Mouse (Mus musculus) erythroblast, embryonic 14.5 days (primary cell): ENCODE data around the gene Dlgap1. TPM values are rescaled to one million over a fixed set of nuclear protein-coding genes. Genes with fewer than 3 reads are reported as not detected.

ENCODE experiments used
- H3K27me3 ChIP-seq: 2 replicates; pipeline ENCODE4 v1.6.1; 2012; ENCODE audit warnings: inconsistent platforms; ENCODE audit not compliant: control insufficient read depth
- H3K36me3 ChIP-seq: 2 replicates; pipeline ENCODE4 v1.6.1; 2012; ENCODE audit warnings: mild to moderate bottlenecking, inconsistent platforms; ENCODE audit not compliant: control insufficient read depth
- H3K4me1 ChIP-seq: 2 replicates; pipeline ENCODE4 v1.6.1; 2012; ENCODE audit warnings: inconsistent platforms; ENCODE audit not compliant: control insufficient read depth
- H3K4me3 ChIP-seq: replicated peaks from 2 replicates; pipeline ENCODE3; 2012; ENCODE audit warnings: moderate library complexity, mild to moderate bottlenecking, inconsistent platforms
- H3K9me3 ChIP-seq: 2 replicates; pipeline ENCODE4 v1.6.1; 2012; ENCODE audit warnings: low read length, inconsistent platforms, mixed read lengths; ENCODE audit not compliant: control insufficient read depth
- GATA1 ChIP-seq: IDR thresholded peaks from 2 replicates; pipeline ENCODE4 v1.6.1; 2012; ENCODE audit warnings: low read length, inconsistent platforms, mixed read lengths
- TAL1 ChIP-seq: IDR thresholded peaks from 3 replicates; pipeline ENCODE4 v1.6.1; 2012; ENCODE audit warnings: low read length, inconsistent platforms, mixed read lengths
- polyA plus RNA-seq: library from polyadenylated mRNA; stranded (reverse); fragments of >175 nt; gene quantifications from 2 replicates; pipeline ENCODE4 v1.2.3, GENCODE M21; 2012

The Dlgap1 gene
- polyA plus RNA-seq, 1 experiment = not detected

DNA sequence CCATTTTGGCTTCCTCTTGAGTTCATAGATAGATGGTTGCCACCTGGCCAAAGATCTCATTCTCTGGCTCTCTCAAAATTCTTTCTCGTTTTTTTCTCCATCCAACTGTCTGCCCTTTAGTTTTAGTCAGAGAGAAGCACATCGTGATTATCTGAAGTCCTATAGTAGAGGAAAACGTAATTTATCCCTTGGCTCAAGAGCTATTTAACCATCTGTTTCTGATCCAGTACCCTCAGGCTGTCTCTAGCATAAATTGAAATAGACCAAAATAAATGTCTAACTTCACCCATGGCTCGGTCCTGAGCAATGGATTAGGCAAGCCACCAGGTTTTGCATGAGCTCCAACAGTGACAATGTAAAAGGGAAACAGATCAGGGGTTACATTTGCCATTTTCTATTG lies 287.5 kb downstream of the Dlgap1 start:
- no peak overlapping the region for H3K4me3 ChIP-seq
- H3K27me3 ChIP-seq = no peaks in the 10 kb centered on the region
- TF ChIP-seq TAL1 (no peak), GATA1 (no peak)
- H3K4me1 ChIP-seq = no peaks in the 10 kb centered on the region
- 0 out of 2 replicates have a peak, but pooled peaks cover 3% of the 10 kb centered on the region for H3K9me3 ChIP-seq
- H3K36me3 ChIP-seq = no peaks in the 10 kb centered on the region

DNA sequence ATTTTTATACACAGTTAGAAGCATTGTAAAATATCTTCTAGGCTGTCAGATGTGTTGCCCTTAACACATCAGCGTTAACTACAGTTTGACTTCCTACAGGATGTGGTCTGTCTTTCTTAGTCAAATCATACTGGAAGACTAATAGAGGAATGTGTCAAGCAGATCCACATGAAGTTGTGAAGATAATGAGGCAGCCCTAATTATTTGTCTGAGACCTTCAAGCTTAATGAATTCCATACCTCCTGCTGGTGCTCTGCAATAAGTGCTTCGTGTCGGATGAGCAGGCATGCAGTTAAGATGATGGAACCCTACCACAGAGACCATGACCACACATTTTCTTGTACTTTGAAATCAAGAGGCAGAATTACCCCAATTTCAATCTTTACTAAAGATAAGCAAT lies 294.3 kb downstream of the Dlgap1 start:
- H3K4me1 ChIP-seq = no peaks in the 10 kb centered on the region
- no peaks in the 10 kb centered on the region for H3K36me3 ChIP-seq
- H3K27me3 ChIP-seq = no peaks in the 10 kb centered on the region
- H3K4me3 ChIP-seq = no peak overlapping the region
- no peak for TF ChIP-seq GATA1
- TF ChIP-seq TAL1 = no peak
- H3K9me3 ChIP-seq = no peaks in the 10 kb centered on the region

DNA sequence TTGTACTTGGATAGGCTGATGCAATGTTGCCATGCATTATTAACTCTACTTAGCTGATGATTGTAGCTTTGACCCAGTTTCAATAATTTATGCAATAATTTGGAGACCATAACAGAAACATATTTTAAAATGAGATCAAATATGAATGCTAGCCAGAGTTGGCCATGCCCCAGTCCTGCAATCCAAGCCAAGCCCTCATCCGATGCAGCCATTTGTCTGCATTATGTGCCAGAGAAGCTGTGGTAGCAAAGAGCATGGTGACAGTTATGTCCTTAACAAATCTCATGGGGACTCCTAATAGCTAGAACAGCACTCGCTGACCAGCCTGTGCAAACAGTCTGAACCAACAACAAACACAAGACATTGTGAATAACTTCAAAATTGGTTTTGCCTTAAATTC lies 303.3 kb downstream of the Dlgap1 start:
- TF ChIP-seq TAL1 (no peak), GATA1 (no peak)
- no peak overlapping the region for H3K4me3 ChIP-seq
- H3K36me3 ChIP-seq = no peaks in the 10 kb centered on the region
- no peaks in the 10 kb centered on the region for H3K27me3 ChIP-seq
- no peaks in the 10 kb centered on the region for H3K4me1 ChIP-seq
- peaks cover 9% of the 10 kb centered on the region for H3K9me3 ChIP-seq

DNA sequence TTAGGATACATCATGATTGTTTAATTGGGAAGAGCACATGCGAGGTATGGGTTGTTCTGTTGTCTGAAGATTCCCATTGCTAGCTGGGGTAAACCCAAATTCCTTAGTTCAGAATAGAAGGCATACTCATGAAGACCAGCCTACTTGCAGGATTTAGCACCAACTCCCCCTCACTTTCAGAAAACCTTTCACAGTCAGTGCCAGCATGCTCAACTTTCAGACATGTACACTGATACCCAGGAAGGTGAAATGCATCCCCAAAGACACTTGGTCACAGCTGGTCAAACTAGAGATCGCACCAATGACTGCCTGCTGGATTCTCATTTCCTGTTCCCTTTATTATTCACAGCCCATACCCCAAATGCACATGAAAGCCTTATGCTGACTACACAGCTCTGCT lies 318.8 kb downstream of the Dlgap1 start:
- TF ChIP-seq GATA1 = no peak
- TF ChIP-seq TAL1 = no peak

DNA sequence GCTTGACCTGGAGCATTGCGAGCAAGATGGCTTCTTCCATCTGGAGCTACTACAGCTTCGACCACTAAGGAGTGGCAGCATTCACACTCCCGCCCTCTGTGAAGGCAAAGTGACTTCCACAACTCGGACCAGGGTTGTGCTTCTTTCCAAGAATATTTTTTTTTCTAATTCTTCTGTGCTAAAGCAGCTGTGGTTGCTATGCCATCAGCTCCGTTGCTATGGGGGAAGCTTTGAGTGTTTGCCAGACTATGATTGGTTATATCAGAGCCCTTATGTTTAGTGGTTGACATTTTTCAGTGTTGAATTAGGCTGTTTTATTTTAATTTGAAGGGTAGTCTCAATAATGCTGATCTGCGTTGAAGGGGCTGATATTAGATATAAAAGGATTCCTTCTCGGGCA lies 325.2 kb downstream of the Dlgap1 start:
- H3K9me3 ChIP-seq = no peaks in the 10 kb centered on the region
- no peaks in the 10 kb centered on the region for H3K4me1 ChIP-seq
- TF ChIP-seq TAL1 (no peak), GATA1 (no peak)
- no peaks in the 10 kb centered on the region for H3K36me3 ChIP-seq
- no peak overlapping the region for H3K4me3 ChIP-seq
- H3K27me3 ChIP-seq = no peaks in the 10 kb centered on the region

More for the DNA sequence above, 318.8 kb downstream of the Dlgap1 start:
- Histone ChIP-seq H3K4me1 (no peaks in the 10 kb centered on the region), H3K9me3 (no peaks in the 10 kb centered on the region; the same call in 1 of the 2 replicates), H3K36me3 (no peaks in the 10 kb centered on the region), H3K4me3 (no peak overlapping the region), H3K27me3 (no peaks in the 10 kb centered on the region)

DNA sequence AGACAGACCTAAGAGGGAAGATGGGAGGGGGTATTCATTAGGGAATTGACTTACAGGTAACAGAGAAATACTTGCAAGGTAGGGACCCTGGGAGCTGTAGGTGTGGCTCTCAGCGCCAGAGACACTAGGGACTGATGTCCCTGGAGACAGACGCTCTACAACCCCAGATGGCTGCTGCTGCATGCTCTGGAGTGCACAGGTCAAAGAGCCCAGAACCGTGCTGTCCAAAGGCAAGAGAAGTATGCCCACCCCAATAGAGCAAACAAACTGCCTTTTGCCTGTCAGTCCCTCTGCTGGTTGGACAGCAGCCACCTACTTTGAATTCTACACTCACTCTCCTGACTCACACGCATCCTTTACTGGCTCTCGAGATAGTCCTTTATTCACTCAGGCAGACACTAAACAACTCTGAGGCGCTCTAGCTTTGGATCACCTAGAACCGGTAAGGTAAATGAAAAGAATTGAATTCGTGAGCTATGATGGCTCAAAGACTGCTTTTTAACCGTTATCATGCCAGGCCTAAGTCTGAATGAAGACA lies 333.1 kb downstream of the Dlgap1 start:
- TF ChIP-seq TAL1 (no peak), GATA1 (no peak)
- H3K36me3 ChIP-seq = no peaks in the 10 kb centered on the region
- peaks cover 4% of the 10 kb centered on the region; the same call in 1 of the 2 replicates for H3K9me3 ChIP-seq
- no peaks in the 10 kb centered on the region for H3K4me1 ChIP-seq
- no peak overlapping the region for H3K4me3 ChIP-seq
- H3K27me3 ChIP-seq = no peaks in the 10 kb centered on the region

DNA sequence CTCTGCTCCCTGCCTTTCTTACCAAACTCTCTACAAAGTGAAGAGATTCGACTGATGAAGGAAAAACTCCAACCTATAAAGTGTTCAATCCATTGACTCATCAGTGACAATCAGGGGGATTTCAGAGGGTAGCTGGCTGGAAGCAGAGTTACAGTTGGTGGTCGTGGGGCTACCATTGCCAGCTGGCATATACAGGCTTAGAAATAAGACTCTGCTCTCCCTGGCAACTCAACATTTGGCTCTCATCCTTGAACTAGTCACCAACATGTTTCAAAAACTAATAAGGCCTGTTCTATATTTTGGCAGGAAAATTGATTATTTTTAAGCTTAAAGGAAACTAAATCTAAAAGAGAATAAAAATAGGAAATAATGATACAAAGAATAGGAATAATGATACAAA lies 333.8 kb downstream of the Dlgap1 start:
- H3K9me3 ChIP-seq = peaks cover 4% of the 10 kb centered on the region; the same call in 1 of the 2 replicates

DNA sequence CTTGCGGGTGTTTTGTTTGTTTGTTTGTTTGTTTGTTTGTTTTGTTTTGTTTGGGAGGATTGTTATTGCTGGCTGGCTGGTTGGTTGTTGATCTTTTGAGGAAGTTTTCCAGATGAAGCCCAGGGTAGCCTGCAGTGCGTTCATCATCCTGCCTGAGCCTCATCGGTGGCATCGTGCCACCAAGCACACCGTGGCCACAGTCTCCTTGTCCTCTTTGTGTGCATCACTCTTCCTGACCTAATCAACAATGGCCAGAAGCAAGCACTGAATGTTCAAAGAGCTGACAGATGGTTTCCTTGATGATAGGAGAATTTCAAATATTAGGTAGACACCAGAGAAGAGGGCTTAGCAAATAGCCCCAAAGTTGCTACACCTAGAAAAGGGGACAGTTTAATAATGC lies 336.1 kb downstream of the Dlgap1 start:
- Histone ChIP-seq H3K27me3 (no peaks in the 10 kb centered on the region), H3K4me3 (no peak overlapping the region), H3K9me3 (peaks cover 12% of the 10 kb centered on the region), H3K36me3 (no peaks in the 10 kb centered on the region), H3K4me1 (no peaks in the 10 kb centered on the region)
- TF ChIP-seq GATA1 = no peak
- no peak for TF ChIP-seq TAL1

More for the DNA sequence above, 333.8 kb downstream of the Dlgap1 start:
- Histone ChIP-seq H3K4me3 (no peak overlapping the region), H3K36me3 (no peaks in the 10 kb centered on the region), H3K27me3 (no peaks in the 10 kb centered on the region), H3K4me1 (no peaks in the 10 kb centered on the region)
- TF ChIP-seq TAL1 (no peak), GATA1 (no peak)

DNA sequence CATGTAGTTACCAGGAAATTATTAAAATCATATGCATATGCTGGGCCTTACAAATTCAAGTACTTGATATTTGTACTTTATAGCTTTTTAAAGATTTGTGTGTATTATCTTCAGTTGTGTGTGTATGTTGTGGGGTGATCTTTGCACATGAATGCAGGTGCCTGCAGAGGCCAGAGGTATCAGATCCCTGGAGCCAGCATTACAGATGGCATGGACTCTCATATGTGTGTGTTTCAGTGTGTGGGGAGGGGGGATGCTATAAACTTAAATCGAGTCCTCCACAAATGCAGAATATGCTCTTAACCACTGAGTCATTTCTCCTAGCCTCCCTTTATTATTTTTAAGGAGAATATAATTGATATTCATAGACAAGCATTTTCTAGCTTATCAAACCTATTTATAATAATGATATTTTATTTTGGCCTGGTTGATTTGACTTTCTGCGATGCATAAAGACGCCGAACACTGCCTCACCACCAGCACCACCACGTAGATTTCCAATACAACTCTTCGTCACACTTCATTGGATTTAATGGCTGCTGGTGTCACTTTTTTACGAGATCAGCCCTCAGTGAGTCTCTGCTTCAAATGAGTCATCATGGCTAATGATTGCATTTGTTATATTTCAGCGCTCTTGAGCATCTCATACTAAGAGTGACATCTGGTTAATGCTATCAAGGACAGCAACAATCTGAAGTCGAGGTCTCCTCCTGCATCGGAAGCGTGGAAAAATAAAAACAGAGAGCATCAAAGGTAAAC lies 338.7 kb downstream of the Dlgap1 start:
- peaks cover 7% of the 10 kb centered on the region for H3K9me3 ChIP-seq
- H3K4me3 ChIP-seq = no peak overlapping the region
- no peaks in the 10 kb centered on the region for H3K4me1 ChIP-seq
- no peak for TF ChIP-seq GATA1
- TF ChIP-seq TAL1 = no peak
- H3K27me3 ChIP-seq = no peaks in the 10 kb centered on the region
- H3K36me3 ChIP-seq = no peaks in the 10 kb centered on the region
